Mouse (Mus musculus): ENCODE data around the gene Prkcg. TPM values are rescaled to one million over a fixed set of nuclear protein-coding genes. Genes with fewer than 3 reads are reported as not detected.
"Not testable (repeated sequence)": the region's sequence is repeated elsewhere in the genome, so short reads cannot be mapped to it uniquely, and the experiment has no call there.

Prkcg gene
- total RNA-seq, 1 experiment from 2014 or later = 2.3 TPM

DNA sequence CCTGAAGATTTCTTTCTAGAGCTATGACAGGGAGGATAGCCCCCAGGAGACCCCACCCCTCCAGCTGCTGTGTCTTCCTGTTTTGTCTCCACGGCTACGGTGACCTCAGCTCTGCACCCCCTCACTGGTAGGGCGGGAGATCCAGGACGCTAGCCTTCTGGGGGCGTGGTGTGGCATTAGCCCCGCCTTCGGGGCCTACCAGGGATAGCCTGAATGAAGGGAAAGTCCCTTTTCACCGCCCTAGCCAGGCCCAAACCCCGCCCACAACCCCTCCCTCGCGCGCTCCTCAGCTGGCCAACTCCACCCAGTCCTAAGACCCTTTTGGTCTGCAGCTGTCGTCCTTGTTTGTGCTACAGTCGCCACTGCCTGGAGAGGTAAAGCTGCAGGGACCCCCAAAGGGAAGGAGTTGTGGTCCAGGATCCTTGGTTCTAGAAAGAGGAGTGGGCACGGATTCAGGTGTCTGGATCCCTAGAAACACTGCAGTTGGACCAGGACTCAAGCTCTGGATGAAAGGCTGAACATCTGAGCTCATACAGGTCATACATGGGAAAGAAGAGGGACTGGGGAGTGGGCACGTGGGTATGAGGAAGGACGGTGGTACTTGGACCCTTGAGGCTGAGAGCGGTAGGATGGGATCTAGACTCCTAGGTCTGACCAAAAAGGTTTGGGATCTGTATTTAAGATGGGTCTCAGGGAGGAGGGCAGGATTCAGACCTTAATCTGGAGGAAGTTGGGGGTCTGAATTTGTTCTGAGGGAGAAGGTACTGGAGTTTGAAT lies 1.5 kb downstream of the Prkcg start:
- DNase-seq = peak; percentile 97

DNA sequence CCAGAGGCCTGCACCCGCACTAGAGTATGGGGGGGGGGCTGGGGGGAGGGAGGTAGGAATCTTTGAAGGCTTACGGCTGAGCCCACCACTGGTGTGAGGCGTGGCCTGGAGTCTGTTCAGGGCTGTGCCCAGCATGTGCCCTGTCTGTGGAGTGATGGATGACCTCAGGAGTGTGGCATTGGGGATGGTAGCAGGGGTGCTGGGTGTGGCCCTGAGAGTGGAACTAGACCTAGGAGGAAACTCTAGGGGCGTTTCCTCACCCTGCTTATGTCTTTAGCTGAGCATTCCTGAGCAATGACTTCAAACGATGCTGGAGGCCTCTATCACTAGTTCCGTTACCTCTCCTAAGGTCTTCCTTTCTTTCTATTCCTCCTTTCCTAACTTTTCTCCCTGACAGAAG lies 2.2 kb downstream of the Prkcg start:
- peak; percentile 20 for DNase-seq

DNA sequence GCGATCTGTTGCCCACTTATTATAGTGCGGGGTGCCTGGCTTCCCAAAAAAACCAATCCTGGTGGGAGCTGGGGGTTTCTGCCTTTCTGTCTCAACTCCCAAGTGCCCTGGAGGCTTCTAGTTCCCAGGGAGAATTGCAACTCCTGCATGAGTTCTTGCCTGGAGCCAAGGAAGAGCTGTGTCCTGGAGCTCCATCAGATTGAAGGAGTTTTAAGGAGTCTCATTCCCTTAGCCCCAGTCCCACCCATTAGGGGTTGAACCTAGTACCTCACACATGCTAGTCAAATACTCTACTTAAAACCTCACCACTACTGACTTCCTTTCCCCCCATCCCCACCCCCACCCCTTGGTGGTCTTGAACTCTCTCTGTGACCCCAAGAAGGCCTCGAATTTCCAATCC lies 2.8 kb downstream of the Prkcg start:
- DNase-seq = no peak

DNA sequence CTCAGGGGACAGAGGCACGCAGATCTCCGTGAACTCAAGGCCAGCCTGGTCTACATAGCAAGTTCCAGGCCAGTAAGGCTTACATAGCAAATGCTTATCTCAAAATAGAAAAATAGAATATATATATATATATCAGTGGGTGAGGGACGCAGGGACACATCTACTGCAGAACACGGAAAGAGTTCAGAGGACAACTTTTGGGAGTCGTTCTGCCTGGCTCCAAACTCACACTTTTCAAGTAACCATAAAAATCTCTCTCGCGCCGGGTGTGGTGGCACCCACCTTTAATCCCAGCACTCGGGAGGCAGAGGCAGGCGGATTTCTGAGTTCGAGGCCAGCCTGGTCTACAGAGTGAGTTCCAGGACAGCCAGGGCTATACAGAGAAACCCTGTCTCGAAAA lies 3.3 kb downstream of the Prkcg start:
- DNase-seq = not testable (repeated sequence)

DNA sequence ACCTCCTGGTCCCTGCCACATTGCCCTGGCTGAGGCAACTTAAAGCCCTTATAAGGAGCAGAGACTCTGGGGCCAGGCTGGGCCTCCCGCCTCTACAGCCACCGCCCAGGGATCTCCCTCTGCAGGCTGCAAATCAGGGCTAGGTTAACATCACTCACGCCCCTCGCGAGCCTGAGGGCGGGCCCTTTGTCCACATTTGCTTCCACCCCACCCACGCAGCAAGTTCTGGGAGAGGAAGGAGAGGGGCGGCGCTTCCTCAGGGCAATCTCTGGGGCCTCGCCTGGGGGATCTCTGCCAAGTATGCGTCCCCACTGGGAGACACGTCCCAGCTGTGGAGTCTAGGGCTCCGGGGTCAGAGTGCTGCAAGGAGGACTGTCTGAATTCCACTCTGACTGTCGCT lies 3.8 kb downstream of the Prkcg start:
- peak; percentile 93 for DNase-seq

DNA sequence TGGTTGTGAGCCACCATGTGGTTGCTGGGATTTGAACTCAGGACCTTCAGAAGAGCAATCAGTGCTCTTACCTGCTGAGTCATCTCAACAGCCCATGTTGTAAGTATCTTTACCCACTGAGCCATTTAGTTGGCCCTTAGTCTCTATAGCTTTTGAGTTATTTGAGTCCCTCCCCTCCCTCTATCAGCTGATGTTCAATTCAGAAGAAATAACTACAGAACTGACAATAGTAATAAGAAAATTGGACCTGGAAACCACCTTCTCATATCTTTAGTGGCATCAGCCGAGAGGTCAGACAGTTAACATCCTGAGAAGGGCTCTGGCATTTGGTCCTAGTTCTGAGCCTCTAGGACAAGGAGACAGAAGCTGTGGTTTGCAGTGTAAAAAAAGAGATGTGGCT lies 5.8 kb downstream of the Prkcg start:
- no peak for DNase-seq

DNA sequence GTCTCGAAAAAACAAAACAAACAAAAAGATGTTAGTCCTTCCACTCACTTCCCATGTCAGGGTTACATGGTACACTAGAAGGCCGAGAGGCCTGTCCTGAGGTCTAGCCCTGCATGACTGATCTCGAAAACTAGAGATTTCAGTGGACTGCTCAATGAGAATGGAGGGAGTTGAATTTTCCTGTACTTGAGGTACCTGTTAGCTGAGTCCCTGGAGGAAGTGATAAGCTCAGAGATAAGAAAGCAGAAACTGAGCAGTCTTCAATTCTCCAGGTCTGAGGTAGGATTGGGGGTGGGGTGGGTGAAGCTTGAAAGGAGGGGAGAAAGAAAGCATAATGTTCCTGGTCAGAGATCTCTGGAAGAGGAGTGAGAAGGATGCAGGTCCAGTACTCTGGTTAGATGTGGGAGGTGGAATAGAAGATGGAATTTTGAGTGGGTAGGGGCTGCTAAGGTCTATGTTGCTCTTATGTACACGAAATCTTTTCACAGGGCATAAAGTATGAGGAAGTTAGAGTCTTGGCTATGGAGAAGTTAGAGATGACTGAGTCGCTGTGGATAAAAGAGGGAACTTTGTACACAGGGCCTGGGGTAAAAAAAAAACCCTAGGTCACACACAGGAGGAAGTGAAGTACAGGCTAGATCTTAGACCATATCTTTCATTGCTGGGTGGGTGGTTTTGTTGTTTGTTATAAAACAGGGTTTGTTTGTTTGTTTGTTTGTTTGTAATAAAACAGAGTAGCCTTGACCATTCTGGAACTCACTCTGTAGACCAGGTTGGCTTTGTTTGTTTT lies 6.5 kb downstream of the Prkcg start:
- no peak for DNase-seq

DNA sequence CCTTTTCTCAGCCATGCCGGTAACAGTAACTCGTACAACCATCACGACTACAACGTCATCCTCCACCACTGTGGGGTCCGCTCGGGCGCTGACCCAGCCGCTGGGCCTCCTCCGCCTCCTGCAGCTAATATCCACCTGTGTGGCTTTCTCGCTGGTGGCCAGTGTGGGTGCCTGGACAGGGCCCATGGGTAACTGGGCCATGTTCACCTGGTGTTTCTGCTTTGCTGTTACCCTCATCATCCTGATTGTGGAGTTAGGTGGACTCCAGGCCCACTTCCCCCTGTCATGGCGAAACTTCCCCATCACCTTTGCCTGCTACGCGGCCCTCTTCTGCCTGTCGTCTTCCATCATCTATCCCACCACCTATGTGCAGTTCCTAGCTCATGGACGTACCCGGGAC lies 7.7 kb downstream of the Prkcg start:
- no peak for DNase-seq

DNA sequence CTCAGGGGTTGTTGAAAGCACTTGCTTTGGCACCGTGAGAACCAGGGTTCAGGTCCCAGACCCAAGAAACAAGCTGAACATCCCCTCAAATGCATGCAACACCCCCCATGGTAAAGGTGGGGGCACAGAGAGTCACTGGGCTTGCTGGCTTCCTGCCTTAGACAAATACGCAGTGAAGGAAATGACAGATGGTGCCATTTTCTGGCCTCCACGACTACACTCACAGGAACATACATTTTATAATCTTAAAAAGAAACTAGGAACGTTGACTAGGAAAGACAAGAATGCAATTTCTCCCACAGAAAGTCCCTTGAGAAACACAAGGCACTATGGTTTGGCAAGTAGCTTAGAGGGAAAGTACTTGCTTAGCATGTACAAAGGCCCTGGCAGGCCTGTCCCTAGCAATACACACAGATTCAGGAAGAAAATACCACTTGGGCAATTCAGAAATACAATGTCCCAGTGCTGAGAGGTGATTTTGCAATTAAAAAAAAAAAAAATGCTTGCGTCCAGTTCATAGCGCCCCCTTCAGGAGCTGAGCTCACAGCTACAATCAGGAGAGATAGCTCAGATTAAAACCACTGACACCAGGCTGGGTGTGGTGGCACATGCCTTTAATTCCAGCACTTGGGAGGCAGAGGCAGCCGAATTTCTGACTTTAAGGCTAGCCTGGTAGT lies 11.1 kb downstream of the Prkcg start:
- DNase-seq = peak; percentile 63

DNA sequence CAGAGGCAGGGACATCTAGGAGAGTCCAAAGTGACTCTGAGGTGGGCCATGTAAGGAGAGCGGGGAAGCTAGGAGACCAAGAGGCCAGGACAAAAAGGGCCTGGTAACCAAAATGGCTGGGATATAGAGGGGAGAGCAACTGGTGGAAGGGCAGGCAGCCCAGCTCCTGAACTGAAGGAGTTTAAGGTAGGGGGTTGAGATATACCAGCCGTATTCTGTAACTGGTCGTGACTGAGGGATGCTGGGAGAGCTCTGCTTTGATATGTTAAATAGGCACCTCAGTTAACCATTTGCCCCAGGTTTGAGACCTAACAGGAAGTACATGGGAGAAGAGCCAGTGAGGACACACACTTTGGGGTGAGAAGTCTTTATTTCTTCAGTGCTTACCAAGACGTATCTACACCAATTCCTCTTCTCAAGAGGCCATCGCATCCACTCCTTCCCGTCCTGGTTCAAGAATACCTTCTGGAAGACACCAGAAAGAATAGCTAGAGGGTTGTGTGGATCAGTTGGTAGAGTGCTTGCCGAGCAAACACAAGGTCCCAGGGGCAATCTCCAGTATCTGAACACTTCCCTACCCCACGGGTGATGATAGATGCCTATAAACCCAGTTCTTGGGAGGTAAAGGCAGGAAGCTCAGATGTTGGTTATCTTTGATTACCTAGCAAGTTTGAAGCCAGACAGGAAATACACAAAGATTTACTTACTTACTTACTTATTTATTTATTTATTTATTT lies 12.1 kb downstream of the Prkcg start:
- no peak for DNase-seq

DNA sequence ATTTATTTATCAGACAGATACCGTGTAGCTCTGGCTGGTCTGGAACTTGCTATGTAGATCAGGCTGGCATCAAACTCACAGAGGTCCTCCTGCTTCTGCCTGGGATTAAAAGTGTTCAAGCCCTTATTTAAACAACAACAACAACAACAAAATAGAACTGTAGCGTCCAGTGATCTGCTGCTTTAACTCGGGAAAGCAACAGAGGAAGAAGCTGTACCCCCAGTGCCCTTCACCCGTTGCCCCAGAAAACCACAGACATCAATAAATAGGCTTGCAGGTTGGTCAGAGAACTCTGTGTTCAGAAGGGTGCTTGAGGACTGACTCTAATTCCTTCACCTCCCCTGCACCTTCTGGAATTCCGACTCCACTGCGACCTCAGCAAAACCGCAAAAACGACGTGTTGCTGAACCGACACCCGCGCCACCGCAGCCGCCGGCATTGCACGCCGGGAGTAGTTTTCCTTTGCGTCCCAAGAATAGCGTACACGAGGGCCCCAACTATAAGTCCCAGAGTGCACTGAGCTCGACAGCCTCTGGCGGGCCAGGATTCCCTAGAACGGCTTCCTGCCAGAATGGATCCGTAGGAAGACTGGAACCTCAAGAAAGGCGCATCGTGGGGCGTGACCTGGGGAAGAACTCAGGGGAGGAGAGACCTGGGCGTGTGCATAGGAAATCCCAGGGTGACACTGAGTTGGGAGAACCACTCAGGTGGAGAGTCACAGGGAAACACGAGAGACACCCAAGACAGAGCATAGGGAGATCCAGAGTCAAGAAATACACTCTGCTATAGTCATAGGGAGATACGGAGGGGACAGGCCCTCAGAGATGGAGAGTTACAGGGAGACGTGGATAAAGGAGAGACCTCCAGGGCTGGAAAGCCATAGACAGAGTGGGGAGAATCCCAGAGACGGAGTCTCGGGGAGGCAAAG lies 12.9 kb downstream of the Prkcg start:
- DNase-seq = peak; percentile 63

DNA sequence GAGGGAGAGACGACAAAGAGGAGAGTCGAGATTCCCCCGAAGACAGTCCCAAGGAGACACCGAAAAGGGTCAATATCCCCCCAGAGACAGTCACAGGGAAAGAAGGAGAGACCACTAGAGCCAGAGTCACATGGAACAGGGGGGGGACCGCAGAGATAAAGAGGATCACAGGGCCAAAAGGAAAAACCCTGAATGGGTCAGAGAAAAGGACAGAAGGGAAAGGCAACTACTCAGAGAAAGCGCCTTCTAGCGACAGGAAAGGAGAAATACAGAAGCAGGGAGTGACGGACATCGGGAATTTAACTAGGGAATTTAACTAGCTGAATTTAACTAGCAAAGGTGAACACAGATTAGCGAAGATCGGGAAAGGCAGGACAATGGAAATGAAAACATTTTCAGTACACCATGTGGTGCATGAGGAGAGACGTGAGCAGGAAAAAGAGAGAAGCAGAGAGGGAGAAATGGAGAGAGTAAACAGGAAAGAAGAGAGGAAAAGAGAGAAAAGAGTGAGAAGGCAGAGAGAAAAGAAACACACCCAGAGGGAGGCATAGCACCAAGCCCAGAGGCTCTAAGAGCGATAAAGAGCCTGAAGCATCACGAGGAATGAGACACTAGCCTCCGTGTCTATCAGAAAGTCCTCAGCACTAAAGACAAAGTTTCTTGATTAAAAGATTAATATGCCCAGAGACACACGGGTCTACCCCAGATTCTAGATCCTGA lies 13.7 kb downstream of the Prkcg start:
- peak; percentile 26 for DNase-seq

DNA sequence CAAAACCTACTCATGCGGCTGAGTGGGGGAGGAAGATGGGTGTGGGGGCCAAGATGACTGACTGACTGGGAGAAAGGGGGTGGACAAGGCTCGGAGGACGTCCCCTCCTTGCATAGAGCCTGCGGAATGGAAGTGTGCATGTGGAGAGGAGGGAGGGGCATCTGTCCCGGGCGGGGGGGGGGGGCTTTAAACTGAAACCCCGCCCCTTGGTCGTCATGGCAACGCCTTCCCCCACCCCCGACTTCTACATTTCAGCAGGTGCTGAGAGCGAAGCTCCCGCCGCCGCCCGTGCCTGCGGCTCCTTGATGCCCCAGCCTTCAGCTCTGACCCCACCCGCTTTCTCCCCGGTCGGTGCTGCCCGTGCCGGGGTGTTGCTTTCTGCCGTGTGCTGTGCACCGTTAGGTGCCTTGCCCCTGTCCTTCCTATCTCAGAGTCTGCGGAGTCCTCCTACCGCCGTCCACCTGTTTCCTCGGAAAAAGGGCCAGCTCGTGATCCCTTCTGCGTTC lies 14.3 kb downstream of the Prkcg start:
- DNase-seq = peak; percentile 57

DNA sequence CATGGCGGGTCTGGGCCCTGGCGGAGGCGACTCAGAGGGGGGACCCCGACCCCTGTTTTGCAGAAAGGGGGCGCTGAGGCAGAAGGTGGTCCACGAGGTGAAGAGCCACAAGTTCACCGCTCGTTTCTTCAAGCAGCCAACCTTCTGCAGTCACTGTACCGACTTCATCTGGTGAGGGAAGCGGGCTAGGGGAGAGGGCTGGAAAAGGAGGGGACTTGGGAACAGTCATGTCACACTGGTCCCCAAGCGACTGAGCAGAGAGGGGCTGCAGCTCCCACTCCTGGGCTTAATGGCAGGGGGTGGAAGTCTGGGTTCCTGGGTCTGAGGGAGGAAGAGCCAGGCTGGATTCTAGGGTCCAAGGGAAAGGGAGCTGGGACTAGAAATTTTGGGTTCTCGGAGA lies 14.8 kb downstream of the Prkcg start:
- no peak for DNase-seq

DNA sequence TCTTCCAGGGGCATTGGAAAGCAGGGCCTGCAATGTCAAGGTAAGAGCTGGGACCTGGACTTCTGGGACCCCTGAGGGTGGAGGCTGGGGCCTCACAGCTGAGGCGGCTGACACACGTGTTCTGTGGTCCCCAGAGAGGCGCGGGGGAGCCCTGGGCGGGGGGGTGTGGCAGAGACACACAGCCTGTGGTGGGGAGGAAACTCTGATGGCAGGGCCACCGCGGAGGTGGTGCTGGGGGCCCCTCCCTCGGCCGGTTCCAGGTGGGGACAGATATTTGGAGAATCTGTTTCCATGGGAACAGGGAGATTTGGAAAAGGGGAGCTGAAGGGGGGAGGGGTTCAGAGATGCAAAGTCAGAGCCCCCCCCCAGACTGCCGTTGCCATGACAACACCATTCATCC lies 15.3 kb downstream of the Prkcg start:
- DNase-seq = no peak

DNA sequence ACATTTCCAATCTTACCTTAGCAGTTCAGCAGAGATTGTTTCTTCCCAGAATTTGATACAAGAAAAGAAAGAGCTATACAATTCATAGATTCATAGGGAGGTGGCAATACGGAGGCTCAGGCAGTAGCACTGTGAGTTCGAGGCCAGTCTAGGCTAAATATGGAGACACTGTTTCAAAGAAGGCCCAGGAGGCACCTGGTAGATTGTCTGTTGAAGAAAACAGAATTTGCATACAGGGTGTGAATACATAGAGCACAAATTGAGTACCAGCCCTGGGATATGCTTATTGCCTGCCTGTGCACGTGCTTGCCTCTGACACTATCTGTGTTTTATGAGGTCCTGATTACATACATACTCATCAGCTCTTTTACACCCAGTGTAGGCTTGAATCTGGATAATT lies 17.4 kb downstream of the Prkcg start:
- DNase-seq = no peak

DNA sequence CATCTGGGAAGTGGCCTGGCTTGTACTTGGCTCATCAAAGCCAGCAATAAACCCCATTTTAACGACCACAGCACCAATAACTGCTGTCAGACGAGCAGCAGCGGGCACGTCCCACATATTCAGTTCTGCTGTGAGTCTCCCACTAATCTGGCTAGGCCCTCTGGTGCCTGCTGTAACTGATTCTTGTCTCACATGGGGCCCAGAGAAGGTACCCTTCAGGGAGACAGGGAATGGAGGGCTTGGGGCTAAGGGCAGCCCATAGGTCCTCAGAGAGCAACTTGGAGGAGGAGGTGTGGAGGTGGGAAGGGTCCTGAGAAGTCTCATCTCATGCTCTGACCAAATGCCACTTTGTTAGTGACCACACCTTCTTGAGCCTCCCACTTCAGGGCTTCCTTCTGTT lies 19.7 kb downstream of the Prkcg start:
- no peak for DNase-seq

DNA sequence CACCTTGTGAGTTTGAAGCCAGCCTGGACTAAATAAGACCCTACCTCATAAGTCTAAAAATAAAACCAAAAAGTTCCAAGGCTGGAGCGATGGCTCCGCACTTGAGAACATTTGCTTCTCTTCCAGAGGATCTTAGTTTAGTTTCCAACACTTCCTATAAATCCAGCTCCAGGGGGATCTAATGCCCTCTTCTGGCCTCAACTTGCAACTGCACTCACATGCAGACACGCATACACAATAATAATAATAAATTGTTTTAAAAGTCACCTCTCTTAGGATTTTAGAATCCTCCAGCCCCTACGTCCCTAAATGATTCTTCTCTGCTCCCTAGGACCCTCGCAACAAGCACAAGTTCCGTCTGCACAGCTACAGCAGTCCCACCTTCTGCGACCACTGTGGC lies 21.3 kb downstream of the Prkcg start:
- no peak for DNase-seq

DNA sequence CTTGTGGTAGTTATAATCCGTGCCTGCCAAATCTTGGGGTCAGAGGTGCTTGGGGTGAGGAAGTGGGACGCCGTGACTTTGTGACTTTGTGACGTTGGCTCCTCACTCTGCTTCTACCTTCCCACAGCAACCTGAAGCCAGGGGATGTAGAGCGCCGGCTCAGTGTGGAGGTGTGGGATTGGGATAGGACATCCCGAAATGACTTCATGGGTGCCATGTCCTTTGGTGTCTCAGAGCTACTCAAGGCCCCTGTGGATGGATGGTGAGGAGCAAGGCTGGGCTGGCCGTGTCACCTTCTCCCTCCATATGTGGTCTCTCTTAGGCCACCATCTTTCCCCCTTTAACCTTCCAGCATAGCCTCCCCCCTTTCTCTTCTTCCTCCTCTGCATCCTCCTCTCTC lies 24.6 kb downstream of the Prkcg start:
- DNase-seq = no peak

DNA sequence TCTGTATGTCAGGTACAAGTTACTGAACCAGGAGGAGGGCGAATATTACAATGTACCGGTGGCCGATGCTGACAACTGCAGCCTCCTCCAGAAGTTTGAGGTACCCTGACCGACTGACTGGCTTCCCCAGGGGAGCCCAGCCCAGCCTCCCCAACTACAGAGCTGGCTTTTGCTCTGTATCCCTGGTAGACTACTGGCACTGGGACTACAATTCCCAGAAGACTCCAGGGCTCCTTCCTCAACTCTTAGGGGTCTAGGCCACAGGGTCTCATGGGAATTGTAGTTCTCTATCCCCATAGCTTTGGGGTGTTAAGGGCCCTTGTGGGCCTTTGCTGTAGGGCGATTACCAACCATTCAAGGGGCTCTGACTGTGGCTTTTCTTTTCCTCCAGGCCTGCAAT lies 25.1 kb downstream of the Prkcg start:
- DNase-seq = no peak

DNA sequence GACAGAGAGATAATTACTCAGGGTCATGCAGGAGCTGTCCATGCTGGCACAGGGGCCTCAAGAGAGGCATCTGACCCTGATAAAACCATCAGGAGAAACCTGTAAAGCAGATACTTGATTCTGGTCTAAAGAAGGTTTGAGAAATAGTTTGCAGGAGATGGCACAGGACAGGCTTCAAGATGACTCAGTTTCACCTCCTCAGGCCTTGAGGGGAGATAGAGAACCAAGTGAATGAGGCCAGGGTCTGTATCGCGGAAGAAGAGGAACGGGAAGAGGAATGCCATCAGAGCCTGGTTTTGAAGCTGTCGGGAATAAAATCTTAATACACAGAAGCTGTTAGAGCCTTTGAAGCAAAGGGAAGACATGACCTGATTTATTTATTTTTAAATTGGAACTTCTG lies 28.7 kb downstream of the Prkcg start:
- DNase-seq = no peak
